Mouse (Mus musculus): ENCODE measurements around the gene Snx1.

The Snx1 gene

DNA sequence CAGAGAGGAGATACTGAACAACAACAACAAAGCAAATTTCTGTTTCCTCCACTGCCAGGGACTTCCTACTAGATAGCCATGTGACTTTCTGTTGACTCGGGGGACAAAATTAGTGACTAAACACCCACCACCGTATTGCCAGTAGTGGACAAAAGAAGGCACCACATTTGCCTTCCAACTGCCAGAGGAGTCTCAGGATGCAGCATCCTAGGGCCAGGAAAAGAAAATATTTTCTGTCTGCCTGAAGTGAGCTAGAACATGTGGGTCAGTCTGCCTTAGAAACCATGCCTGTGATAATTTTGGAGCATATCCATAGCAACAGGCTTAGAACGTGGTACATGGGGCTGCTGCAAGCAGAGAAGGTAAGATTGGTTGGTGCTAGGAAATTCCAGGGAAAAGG is 85.6 kb downstream of the Snx1 start:
- no peak for DNase-seq

DNA sequence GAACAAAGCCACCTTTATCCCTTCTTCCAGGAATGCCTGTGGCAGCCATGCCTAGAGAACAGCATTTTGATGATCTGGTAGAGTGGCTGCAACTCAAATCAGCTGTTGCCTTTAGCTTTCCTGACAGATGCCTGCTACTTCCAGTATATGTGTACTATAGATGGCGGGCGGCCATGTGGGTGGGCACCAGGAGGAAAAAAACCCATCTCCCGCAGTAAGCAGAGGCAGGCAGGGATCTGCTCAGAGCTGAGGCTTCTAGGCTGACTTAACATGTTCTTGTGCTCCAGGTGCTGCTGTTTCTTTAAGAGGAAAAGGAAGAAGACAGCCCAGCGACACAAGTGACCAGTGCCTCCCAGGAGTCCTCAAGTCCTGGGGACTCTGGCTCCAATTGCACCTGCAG is 87.1 kb downstream of the Snx1 start:
- DNase-seq = no peak

DNA sequence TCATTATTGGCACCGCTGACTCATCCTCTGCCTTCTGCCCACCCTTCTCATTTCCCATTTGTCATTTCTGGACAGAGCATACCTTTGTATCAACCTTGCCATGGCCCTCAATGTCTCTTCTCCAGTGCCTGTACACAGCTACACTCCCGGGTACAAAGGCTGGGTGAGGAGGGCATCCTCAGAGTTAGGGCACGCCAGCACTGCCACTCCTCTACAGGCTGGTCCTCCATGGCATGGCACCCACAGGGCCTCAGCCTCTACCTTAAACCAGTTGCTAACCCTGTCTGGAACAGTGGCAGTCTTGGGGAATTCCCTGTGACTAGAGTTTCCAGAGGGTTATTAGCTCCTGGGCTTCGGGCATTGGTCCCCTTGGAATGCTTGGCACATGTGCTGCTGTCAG is 87.8 kb downstream of the Snx1 start:
- DNase-seq = no peak

Measured in cerebellum, adult 11 months (tissue).